In the genomic region with DNA sequence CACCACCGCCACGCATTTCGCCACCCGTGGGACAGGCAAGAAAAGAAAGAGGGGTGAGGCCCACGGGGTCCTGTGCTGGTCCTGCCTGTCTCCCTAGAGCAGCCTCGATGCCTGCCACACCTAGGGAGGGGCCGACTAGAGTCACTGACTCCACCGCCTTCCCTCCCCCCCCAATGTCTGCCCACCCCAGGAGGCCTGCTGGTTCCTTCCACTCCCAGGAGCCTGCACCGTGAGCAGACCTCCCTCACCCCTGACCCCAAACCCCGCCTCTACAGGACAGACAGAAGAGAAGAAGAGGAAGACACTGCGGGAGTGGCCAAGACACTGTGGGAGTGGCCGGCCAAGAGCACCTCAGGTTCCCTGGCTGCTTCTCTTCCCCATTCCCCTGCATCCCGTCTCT, we compare ENCODE assay signal across 12 mouse cellular contexts. TPM values are rescaled to one million over a fixed set of nuclear protein-coding genes. Genes with fewer than 3 reads are reported as not detected.
DNase-seq lines count a peak whose midpoint lies in the region; ATAC-seq and TF ChIP-seq lines count a peak whose summit lies in the region.
"Had no signal": no experiment of that assay in that cellular context is flagged by ENCODE, and none has a peak within 500 bp of the region (broad histone marks: within the 10 kb centered on the region; RNA-seq: fewer than 3 reads in every experiment).

No protein-coding gene starts in this region.

- no peak overlapping the region for H3K27ac ChIP-seq in kidney, embryonic 14.5 days (ENCODE audit: low read depth, low read length)
- no peak overlapping the region for H3K27ac ChIP-seq in MEL (ENCODE audit: control insufficient read depth, low read depth, low read length)
- no peak overlapping the region for H3K27ac ChIP-seq in hindbrain, embryonic 13.5 days

- no peak for TF ChIP-seq EP300 in MEL (IDR thresholded peaks at IDR 0.05; ENCODE audit: low read depth in 1 of 2, low read length in 2 of 2)

- no peaks in the 10 kb centered on the region for H3K79me2 ChIP-seq in MEL (ENCODE audit: control insufficient read depth, insufficient read depth, low read length, poor library complexity)

- no peak for TF ChIP-seq CTCF in MEL (IDR thresholded peaks at IDR 0.05 in 2 of 3, conservative IDR thresholded peaks at IDR 0.05 in 1 of 3; ENCODE audit: control insufficient read depth in 1 of 3, insufficient read depth in 1 of 3, low read depth in 2 of 3, low read length in 3 of 3, poor library complexity in 1 of 3, severe bottlenecking in 1 of 3)

- H3K4me3 ChIP-seq in kidney, embryonic 14.5 days (ENCODE audit: low read length): no peak overlapping the region
- H3K4me3 ChIP-seq in MEL (ENCODE audit: control insufficient read depth in 1 of 2, insufficient read depth in 1 of 2, low read depth in 2 of 2, low read length in 2 of 2): peak overlapping the region; percentile 14 to 48; a peak in 3 of 4 replicates
- H3K4me3 ChIP-seq in hindbrain, embryonic 13.5 days: no peak overlapping the region
- H3K4me3 ChIP-seq: erythroblast, embryonic 14.5 days had no signal

- H3K9me3 ChIP-seq in kidney, embryonic 14.5 days (ENCODE audit: control insufficient read depth, low read length): peaks cover 13% of the 10 kb centered on the region
- no peaks in the 10 kb centered on the region for H3K9me3 ChIP-seq in MEL (replicated peaks; ENCODE audit: insufficient read depth, low read length)
- H3K9me3 ChIP-seq in hindbrain, embryonic 13.5 days: peaks cover 2% of the 10 kb centered on the region; the same call in 1 of the 2 replicates

- H3K27me3 ChIP-seq in kidney, embryonic 14.5 days (ENCODE audit: control insufficient read depth, insufficient read depth, low read length): no peaks in the 10 kb centered on the region
- H3K27me3 ChIP-seq in MEL (ENCODE audit: control insufficient read depth in 1 of 2, insufficient read depth in 2 of 2, low read length in 2 of 2): no peaks in the 10 kb centered on the region
- no peaks in the 10 kb centered on the region for H3K27me3 ChIP-seq in hindbrain, embryonic 13.5 days

- H3K4me1 ChIP-seq in kidney, embryonic 14.5 days (ENCODE audit: control insufficient read depth, insufficient read depth, low read length): no peaks in the 10 kb centered on the region
- H3K4me1 ChIP-seq in MEL (ENCODE audit: control insufficient read depth in 1 of 2, insufficient read depth in 2 of 2, low read length in 2 of 2): peaks cover 0 to 2% of the 10 kb centered on the region in 2 experiments; a peak in 1 of 4 replicates
- no peaks in the 10 kb centered on the region for H3K4me1 ChIP-seq in hindbrain, embryonic 13.5 days (replicated peaks)

- H3K9ac ChIP-seq in kidney, embryonic 14.5 days (ENCODE audit: low read depth, low read length): no peak overlapping the region
- no peak overlapping the region for H3K9ac ChIP-seq in MEL (ENCODE audit: control insufficient read depth, low read depth, low read length, poor library complexity, severe bottlenecking)
- no peak overlapping the region for H3K9ac ChIP-seq in hindbrain, embryonic 13.5 days

- DNase-seq in kidney, postnatal 4 days: no peak
- DNase-seq in MEL (ENCODE audit: low read depth, low spot score): peak; percentile 41
- no peak for DNase-seq in layer of hippocampus, adult 11-12 months (ENCODE audit: low spot score)
- DNase-seq in cerebellum, adult 11-12 months: no peak
- no peak for DNase-seq in left cerebral cortex, adult 18-20 months (ENCODE audit: low spot score in 2 of 2)
- DNase-seq: layer of hippocampus, postnatal 36 days; right cerebral cortex, postnatal 4 days had no signal

- 0 out of 2 replicates have a peak, but pooled peaks have one; percentile 57 for ATAC-seq in kidney, embryonic 14.5 days (ENCODE audit: low FRiP score, low TSS enrichment)
- no peak for ATAC-seq in hindbrain, embryonic 13.5 days (ENCODE audit: low FRiP score)
- peak; percentile 93 for ATAC-seq in megakaryocyte progenitor cell, adult 5-6 weeks (replicated peaks; ENCODE audit: poor library complexity)
- ATAC-seq: Patski had no signal

- TF ChIP-seq RAD21 in MEL (IDR thresholded peaks at IDR 0.05; ENCODE audit: low read depth, low read length): no peak

- 48% methylated on average over 10 of the region's 13 CpGs for WGBS in kidney, embryonic 14.5 days
- WGBS in hindbrain, embryonic 13.5 days: 36% methylated on average over 11 of the region's 13 CpGs

- no peaks in the 10 kb centered on the region for H3K36me3 ChIP-seq in kidney, embryonic 14.5 days (ENCODE audit: control insufficient read depth, insufficient read depth, low read length)
- no peaks in the 10 kb centered on the region for H3K36me3 ChIP-seq in MEL (ENCODE audit: control insufficient read depth in 1 of 2, insufficient read depth in 2 of 2, low read length in 2 of 2)
- no peaks in the 10 kb centered on the region for H3K36me3 ChIP-seq in hindbrain, embryonic 13.5 days

- TF ChIP-seq POLR2A in MEL (IDR thresholded peaks at IDR 0.05; ENCODE audit: control insufficient read depth in 1 of 2, insufficient read depth in 1 of 2, low read depth in 1 of 2, low read length in 2 of 2, poor library complexity in 1 of 2): no peak

- peak overlapping the region; percentile 17; the same call in 1 of the 2 replicates for H3K4me2 ChIP-seq in kidney, embryonic 14.5 days (replicated peaks; ENCODE audit: low read depth, low read length)
- H3K4me2 ChIP-seq in hindbrain, embryonic 13.5 days: peak overlapping the region; percentile 39

TF ChIP-seq in MEL, 35 proteins besides CTCF, POLR2A, EP300 and RAD21:
- TF ChIP-seq MAX (IDR thresholded peaks at IDR 0.05; ENCODE audit: low read length) (no peak), JUND (IDR thresholded peaks at IDR 0.05; ENCODE audit: low read depth, low read length) (no peak), SIN3A (IDR thresholded peaks at IDR 0.05; ENCODE audit: low read length) (no peak), GABPA (IDR thresholded peaks at IDR 0.05; ENCODE audit: low read depth, low read length) (no peak), POLR2AphosphoS2 (IDR thresholded peaks at IDR 0.05; ENCODE audit: low read length) (no peak), BHLHE40 (IDR thresholded peaks at IDR 0.05; ENCODE audit: borderline replicate concordance, low read depth, low read length) (no peak), ZNF384 (IDR thresholded peaks at IDR 0.05; ENCODE audit: low read depth, low read length) (no peak), USF2 (IDR thresholded peaks at IDR 0.05; ENCODE audit: borderline replicate concordance in 1 of 2, insufficient read depth in 1 of 2, low read depth in 1 of 2, low read length in 2 of 2) (no peak), HCFC1 (IDR thresholded peaks at IDR 0.05; ENCODE audit: low read depth, low read length) (no peak), RCOR1 (IDR thresholded peaks at IDR 0.05; ENCODE audit: low read depth, low read length) (no peak), MAZ (IDR thresholded peaks at IDR 0.05; ENCODE audit: low read depth, low read length) (no peak), E2F4 (IDR thresholded peaks at IDR 0.05; ENCODE audit: borderline replicate concordance, low read depth, low read length) (no peak), MYB (IDR thresholded peaks at IDR 0.05; ENCODE audit: low read depth, low read length) (no peak), SMC3 (IDR thresholded peaks at IDR 0.05; ENCODE audit: low read depth, low read length) (no peak), GATA1 (IDR thresholded peaks at IDR 0.05; ENCODE audit: low read depth, low read length) (no peak), MAFK (IDR thresholded peaks at IDR 0.05; ENCODE audit: borderline replicate concordance, low read depth, low read length) (no peak), NELFE (IDR thresholded peaks at IDR 0.05; ENCODE audit: low read depth, low read length) (no peak), MXI1 (IDR thresholded peaks at IDR 0.05; ENCODE audit: low read depth, low read length) (no peak)

RNA-seq across cellular contexts. Expression of a gene that starts 12.5 kb away (rescaled TPM):
- polyA plus RNA-seq in kidney, embryonic 14.5 days (2014; fragmentation: Nextera tagmentation; extraction: Ambion mirVana): 20.9 and 24.5 TPM in 2 replicates
- total RNA-seq in MEL (2012; rRNA removed): 11.7 and 15.2 TPM in 2 replicates
- 10 to 100 TPM in 1 of 2 experiments, not detected in 1; 25.6 TPM for polyA plus RNA-seq in MEL (2012; ENCODE audit: insufficient read depth in 1 of 2, insufficient read length in 2 of 2, low read depth in 1 of 2, low replicate concordance in 2 of 2, missing spikeins in 1 of 2)
- polyA plus RNA-seq in hindbrain, embryonic 13.5 days (2015; fragmentation: Nextera tagmentation; extraction: Ambion mirVana): 5.1 and 5.3 TPM in 2 replicates
- total RNA-seq in megakaryocyte progenitor cell, adult 5-6 weeks (2015): 21.5 and 32.4 TPM in 2 replicates
- 33.1 and 37.1 TPM in 2 replicates for total RNA-seq in megakaryocyte progenitor cell, adult 5-6 weeks (2017)
- total RNA-seq in left cerebral cortex, adult 18-20 months (2021): 1 to 10 TPM; 5.9 to 6.6 TPM
- polyA plus RNA-seq: erythroblast, embryonic 14.5 days had no signal

Comparison
In these comparisons a context has a peak if more than half of its experiments do, and no peak if none do; other contexts are left out.
1. H3K4me3 ChIP-seq: peak in MEL (2 of 2); none in kidney, embryonic 14.5 days (single experiment) and hindbrain, embryonic 13.5 days (single experiment).